Mouse (Mus musculus): ENCODE data around the gene Acot4.

- no peak for TF ChIP-seq CTCF (IDR thresholded peaks at IDR 0.05; ENCODE audit: borderline replicate concordance, control insufficient read depth, extremely low read depth, insufficient read depth, low read length, poor library complexity)
- no peak for TF ChIP-seq POLR2A (IDR thresholded peaks at IDR 0.05; ENCODE audit: control insufficient read depth, extremely low read depth, insufficient read depth, low read length, poor library complexity)
These were observed 39.7 kb upstream of the Acot4 start for GRCm38 (mm10) chr12:83998341-83999107.
